Mouse (Mus musculus) adipocyte (in vitro differentiated cells): ENCODE results near the gene Hapln3.

Source experiments
- DNase-seq: peaks from one replicate; pipeline ENCODE4 v3.0.0-alpha.2; 2016; ENCODE audit warnings: low spot score

The Hapln3 gene

DNA sequence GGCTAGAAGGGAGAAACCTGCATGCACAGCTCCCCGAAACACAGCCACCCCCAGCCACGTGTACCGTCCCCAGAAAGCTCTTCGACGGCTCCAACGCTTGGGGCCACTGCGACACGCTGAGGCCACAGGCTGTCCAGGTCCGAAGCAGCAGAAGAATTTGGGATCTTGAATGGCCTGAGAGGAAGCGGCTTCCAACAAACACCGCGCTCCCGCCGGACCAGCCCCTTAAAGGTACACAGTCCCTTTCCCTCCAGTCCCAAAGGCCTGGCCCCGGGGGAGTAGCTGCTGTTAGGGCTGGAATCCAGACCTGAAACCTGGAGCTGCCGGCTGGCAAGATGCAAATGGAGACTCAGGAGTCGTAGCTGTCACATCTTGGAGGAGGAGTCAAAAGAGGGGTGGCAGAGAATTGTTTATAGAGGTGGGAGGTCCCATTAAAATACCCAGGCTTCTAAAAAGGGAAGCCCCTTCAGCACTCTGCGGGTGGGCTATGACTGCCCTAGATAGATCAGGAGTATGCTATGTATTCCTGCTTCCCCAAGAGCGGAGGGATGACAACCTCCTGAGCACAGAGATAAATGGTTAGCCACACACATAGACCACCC, at the start of gene Hapln3:
Hapln3 (minus strand) TSS at position 176 of the 602 bp plus-strand sequence.
- no peak for DNase-seq

DNA sequence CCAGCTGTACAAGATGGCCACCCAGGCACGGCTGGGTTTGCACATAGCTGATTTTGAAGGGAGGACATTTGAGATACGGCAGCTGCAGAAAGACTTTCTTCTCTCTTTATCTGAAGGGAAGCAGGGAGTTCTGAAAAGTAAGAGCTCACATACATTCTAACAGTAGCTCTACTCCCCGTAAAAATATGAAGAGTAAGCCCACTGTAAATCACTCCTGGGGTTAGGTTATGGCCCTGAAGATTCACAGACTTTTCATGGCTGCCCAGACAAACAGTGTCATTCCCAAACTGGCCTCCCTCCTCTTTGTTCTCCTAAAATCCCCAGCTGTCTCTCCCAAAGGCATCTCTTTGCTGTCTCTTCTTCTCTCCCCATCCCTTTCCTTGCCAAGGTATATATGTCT, 43.0 kb upstream of the Hapln3 start:
- DNase-seq, result no peak

DNA sequence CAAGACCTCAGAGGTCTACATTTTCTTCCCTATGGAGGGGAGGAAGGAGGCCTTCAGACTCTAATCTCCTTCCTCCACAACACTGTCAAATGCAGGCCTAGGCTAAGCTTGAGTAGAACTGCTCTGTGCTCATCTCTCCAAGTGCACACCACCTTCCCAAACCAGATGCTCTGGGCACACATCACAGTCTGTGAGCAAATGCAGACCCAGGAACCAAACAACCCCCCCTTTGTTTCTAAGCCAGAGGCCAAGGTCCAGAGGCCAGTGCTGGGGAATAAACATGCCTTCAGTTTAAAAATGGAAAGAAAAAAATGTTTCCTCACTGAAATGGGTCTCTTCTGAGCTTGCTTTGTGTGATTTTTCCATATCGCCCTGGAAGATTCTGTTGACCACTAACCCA, 41.0 kb upstream of the Hapln3 start:
- no peak for DNase-seq

DNA sequence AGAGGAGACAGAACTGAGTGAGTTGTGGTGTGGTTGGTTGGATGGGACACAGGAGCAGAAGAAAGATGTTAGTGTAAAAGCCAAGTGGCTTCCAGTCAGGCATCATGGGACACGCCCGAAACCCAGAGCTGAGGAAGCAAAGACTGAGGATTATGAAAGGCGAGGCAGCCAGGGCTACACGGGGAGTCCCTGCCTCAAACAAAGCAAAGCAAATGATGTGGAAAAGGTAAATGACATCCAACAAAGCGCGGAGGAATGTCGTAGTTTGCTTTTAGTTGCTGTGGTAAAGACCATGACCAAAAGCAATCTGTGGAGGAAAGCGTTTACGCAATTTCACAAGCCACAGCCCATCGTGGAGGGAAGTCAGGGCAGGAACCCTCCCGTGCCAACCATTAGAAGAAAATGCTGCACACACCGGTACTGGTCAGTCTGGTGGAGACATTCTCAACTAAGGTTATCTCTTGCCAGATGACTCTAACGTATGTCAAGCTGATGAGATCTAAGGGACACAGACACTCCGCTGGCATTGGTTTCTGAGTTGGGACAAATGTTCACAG, 36.3 kb upstream of the Hapln3 start:
- no peak for DNase-seq

DNA sequence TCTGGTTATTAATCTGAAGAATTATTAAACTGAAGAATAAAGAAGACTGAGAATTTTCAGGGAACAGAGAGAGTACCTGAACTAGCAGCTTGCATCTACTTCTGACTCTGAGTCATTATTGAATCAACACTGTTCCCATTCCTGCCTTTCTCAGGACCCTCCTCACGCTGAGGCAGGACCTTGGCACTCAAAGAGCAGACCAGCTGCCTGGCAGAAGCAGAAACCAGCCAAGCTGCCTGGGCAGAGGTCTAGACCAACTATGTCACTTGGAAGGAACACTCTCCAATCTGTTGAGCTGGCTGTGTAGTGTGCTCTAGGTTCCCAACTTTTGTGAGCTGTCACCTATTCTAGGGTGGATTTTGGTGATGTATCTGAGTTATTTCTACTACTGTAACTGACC, 28.6 kb upstream of the Hapln3 start:
- no peak for DNase-seq

DNA sequence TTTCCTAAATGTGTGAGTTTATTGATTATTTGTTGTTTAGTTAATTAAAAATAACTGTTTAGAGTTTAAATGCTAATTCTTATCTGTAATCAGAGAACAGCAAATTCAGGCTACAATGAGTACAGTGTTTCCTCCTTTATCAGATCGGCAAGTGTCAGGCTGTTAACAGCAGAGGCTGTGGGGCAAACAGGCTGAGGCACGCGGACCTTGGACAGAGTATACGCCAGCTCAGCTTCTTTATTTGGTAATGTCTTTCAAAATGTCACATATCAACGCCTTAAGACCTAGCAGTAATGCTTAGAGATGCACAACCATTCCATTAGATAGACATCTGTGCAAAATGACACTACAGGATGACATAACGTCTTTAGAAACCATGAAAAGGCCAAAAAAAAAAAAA, 18.7 kb upstream of the Hapln3 start:
- no peak for DNase-seq

DNA sequence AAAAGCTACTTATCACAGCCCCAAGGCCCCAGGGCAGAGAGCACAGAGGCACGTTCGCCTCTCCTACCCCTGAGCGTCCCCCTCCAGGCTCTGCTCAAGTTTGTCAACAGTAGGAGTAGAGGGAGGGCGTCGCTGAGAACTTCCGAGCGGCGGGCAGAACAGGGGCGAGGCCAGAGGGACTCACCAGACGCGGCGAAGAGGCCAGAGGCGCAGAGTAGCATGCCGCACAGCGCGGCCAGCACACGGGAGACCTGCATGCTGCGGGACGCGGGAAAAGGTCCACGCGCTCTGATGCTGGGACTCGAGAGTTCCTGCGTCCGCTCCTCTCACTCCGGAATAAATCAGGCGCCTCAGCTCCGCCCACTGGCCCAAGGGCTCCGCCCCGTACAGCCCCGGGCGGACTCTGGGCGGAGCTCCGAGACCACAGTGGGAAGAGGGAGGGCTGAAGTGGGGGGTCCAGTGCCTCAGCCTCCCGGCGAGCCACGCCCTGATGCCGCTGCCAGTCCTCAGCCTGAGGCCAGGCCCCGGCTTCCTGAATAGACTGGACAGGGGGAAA, 18.0 kb upstream of the Hapln3 start, which contains the start of gene Mfge8:
Mfge8 (minus strand) TSS at position 350 of the 556 bp plus-strand sequence.
- peak; percentile 68 for DNase-seq

DNA sequence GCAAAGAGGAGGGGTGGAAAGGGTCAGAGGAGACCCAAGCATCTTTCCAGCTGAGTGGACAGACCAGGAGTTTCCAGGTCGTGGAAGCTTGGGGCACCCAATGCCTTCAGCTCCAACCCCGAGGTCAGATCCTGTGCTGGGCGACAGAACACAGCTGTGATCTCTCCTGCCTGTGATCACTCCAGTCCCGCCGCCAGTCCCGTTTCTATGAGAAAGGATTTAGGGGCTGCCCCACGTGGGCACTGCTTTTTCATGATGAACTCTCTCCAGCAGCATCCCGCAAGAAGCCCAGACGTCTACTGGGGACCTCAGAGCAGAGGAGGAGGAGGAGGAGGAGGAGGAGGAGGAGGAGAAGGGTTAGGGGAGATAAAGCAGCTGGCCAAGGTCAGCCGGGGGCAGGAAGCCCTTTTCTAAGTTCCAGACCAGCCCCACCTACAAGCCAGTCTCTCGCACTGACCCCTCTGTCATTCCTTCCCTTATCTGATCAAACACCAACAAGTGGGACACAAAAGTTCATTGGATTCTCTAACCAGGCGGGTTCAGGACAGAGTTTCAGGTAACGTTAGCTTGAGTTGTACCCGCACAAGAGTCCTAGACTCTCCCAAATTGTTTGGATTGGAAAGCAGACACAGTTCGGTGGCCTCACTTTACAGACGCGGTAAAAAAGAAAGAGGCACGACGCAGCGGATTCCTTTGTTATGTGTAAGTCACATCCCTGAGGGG, 17.3 kb upstream of the Hapln3 start:
- DNase-seq, result no peak

DNA sequence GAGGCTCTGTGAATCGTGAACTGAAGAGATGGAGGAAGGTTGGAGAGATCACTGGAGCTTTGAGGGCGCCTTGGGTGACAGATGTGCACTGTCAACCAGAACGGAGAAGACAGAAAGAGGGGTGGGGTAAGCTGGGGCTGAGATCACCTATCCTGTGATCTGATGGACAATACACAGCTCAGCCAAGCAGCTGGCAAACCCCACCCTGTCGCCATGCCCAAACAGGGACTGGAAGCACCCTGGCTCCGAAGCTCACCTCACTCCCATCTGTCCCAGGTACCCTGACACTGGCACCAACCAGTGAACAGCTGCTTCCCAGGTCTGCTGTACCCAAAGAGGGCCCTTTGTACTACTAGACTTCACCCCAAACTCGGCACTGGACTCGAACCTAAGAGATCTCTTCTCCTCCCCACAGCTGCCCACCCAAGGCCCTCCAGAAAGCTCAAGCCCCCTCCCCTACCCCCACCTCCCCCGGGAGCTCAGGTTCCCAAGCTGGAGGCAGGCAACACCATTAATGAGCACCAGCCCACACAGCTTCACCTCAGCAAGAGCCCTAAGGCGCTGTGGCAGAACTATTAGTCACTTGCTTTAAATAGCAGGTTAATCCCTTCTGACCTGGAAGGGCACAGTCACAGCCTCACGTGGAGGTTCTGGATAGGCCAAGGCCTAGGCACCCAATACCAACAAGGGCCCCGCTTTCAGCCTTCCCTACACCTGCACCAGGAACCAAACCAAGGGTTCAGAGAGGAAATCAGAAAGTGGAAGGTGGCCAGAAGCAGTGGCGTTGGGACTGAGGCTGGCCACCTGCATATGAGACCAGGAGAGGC, 16.4 kb upstream of the Hapln3 start:
- DNase-seq, result no peak

DNA sequence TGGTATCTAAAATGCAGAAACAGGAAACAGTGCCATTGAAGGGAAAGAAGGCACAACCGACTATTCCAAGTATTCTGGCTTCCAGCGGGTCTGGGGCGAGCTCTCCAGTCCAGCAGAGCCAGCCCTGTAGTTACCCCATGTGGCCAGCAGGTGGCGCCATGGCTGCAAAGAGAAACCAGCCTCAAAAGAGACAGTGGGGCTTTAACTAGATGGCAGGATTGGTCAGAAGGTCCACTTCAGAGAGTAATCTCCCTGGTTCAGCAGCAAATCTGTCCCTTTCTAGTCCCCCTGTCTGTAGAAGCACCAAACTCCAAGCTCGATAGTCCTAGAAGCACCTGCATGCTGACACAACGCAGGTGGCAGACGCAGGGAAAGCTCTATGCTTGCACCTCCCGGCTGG, 10.1 kb upstream of the Hapln3 start:
- DNase-seq, result peak; percentile 76

DNA sequence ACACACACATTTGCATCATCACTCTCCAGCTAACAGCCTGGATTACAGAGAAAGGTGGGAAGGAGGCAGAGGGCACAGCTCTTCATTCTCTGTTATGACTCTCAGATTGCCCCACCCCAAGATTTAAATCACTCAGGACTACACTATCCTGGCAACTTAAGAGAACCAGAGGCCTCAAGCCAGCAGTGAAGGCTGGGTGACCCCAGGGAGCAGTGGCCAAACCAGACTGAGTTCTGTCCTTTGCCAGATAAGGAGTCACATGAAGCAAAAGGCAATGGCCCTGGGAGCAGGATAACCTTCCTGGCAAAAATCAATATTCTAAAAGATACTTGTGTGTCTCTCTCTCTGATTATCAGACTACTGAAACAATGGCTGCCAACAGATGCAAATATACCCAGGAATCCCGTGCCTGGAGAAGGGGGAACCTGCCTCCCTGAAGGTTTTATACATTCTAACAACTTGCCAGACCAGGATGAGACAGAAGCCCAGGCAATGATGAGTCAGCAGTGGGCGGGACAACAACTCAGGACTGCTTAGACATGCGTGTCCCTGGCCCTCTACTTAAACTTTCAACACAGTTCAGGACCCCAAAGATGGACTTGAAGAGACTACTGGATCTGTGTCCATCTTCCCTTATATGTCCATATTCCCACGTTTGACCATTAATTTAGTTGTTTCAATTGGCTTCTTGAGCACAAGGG, 9.2 kb upstream of the Hapln3 start:
- peak; percentile 8 for DNase-seq

DNA sequence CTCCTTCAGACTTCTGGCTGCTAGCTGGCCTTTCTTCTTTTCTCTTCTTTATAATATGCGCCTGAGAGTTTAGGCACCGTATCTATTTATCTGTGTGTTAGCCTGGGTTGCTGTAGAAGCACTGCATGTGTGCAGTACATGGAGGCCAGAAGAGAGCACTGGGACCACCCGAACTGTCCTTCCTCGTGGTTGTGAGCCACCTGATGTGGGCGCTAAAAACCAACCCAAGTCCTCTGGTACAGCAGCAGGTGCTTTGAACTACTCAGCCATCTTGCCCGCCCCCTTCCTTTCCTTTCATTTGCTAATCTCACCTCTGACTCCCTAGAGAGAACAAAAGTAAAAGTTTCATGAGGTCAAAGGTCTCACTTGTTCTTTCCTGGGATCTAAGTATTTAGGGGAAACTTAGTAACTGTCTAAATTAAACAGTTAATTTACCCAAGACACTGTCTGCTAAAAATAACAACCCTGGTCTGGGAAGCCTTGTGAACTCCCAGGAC, 8.6 kb upstream of the Hapln3 start:
- DNase-seq, result no peak

DNA sequence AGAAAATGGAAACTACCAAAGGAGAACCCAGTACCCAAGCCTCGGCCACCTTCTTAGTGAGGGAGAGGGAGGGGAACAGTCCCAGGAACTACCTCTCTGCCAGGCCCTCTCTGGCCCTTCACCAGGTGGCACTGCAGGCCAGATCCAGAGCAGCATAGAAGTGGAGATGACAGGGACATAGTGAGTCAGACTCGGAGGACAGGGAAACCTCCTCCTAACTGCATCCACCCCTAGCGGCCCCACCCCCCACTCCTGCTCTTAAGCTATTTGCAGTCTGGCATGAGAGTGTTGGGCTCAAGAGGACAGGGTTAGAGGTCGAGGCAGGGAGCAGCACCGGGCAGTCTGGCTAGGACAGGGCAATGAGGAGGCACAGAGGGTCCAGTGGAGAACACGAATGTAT, 2.6 kb upstream of the Hapln3 start:
- DNase-seq, result peak; percentile 14

DNA sequence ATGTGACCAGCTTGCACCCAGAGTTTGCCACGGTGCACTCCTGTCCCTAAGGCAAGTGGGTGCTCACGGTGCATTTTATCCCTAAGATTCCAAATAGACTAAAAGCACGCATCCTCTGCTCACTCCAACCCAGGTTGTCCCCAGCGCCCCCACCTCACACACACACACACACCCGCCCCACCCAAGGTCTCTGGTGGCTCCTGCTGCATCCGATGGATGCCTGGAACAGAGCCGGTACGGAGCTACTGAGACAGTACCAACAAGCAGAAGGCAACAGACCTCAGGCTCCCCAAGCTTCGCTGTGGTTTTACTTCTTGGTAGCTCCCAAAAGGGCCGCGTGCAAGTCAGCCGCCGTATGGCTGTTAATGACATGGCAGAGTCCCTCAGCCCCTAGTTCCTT, 433 bp downstream of the Hapln3 start:
- DNase-seq, result no peak

DNA sequence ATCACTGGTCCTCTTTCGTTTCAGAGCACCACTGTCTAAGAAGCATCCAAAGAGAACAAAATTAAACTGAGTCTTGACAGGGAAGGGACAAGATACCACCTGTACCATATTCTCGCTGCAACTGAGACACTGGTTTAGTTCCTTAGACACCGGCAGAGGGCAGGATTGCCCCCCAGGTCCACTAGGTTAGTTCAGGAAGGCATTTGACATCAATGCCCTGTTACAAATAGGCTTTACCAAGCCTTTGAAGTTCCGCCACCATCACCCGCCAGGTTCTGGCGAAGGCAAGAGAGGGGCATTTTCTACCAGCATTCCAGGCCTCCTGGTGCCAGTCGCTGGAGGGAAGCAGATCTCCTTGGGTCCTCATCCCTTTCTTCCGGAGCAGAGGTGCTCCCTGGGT, 935 bp downstream of the Hapln3 start:
- no peak for DNase-seq

DNA sequence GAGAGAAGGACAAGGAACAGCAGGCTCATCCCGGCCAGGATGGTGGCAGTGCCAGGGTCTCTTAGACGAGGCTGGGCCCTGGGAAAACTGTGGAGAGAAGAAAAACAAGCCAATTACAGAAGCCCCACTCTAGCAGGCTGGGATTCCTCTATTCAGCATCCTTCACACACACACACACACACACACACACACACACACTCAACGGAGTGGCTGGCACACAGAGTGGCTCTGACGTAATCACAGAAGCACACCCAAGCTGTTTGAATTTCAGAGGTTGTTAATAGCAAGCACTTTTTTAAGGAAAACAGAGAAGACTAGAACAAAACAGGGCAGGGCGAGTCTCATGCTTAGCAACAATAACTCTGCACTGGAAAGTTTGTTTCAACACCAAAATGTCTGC, 7.4 kb downstream of the Hapln3 start:
- DNase-seq, result peak; percentile 19

DNA sequence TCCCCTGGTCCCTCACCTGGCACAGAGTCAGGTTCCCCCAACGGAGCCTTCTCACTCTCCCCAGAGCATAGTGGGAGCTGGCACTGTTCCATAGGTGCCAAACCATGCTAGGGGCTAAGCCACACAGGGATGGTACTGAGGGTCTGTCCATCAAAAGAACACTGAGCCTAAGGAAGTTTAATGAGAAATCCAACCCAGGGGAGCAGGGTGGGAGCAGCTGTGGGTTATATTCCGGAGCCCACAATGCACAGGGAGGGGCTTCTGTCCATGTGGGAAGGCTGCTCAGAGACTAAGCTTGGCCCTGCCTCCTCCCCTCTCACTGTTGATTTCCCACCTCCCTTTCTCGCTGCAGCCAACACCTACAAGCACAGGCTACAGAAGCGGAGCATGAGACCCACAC, 17.0 kb downstream of the Hapln3 start:
- no peak for DNase-seq

DNA sequence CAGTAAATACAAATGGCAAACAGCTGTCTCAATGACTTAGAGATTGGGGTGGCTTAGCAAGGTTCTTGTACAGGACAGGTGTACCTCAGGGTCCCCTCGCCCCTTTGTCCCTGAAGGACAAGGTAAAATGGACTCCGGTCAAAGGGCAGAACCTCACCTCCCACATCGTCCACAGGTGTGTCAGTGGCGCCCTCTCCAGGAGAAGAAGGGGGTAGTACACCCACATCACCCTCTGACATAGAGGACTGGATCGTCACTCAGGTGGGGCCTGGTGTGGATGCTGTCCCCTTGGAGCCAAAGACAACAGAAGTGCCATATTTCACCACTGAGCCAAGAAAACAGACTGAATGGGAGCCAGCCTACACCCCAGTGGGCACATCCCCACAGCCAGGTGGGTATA, 34.3 kb downstream of the Hapln3 start:
- no peak for DNase-seq

DNA sequence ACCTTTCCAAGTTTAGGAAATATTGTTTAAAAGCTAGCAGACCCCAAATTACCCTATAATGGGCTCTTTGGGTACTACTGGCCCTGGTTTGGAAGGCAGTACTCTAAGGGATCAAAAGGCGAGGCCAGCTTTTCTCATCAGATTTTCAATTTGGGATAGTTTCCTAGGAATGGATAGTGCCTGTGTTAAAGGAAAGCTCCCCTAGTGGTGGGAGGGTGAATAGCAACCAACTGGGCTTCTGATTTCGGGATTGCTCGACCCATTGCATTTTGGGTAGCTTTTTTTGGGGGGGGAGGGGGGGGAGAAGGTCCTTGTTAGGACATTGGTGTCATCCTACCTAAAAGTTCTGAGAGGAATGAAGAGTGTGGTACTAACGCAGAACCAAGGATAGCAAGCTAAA, 41.7 kb downstream of the Hapln3 start:
- peak; percentile 3 for DNase-seq

DNA sequence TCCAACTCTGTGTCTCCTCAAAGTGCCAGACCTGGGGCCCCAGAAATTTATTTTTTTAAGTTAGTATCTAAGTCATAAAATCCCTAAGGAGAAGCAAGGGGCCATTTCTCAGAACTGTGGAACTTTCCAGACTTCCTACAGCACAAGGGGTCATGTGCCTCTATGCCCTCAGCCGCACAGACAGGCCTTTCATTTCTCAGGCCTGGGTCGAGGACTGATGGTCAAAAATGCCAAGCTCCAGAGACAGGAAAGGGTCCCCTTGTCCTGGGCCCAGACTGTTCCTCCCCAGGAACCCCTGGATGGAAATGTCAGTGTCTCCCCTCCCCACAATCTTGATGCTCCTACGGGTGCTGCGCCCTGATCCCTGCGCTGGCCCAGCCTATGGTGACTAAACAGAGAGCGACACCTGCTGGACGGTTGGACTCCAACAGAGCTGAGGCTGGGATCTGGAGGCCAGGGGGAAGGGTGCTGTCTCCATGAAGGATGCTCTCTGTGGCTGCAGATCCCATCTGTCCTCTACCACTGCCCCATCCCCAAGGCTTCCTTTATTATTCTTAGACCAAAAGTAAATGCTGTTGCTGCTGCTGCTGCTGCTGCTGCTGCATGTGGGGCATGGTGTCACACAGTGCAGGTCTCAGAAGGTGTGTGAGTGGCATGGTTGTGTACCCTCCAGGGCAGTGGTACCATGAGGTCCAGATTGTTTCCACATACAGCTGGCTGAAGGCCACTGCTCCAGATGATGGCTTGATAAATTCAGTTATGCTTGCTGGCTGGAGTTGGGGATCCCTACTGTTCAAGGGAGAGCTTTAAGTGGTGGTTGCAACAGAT, 50.0 kb downstream of the Hapln3 start:
- DNase-seq, result peak; percentile 62

DNA sequence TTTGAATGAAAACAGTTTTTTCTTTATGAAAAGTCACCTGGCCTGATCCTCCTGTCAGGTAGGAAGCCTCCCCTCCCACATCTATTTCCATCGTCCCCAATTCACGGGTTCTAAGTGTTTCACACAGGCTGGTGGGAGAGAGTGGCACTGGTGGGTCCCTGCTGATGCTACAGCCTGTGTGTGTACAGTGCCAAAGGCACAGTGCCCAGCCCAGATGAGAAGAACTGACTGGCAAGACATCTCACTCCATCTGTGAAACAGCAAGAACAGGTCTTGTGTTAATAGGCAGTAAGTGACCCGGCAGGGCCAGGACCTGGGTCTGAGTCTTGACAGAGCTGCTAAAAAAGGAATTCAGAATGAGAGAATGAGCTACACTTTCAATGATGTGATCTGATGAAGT, 51.6 kb downstream of the Hapln3 start:
- DNase-seq, result no peak
